Mouse (Mus musculus): ENCODE results near the gene Slc6a16. TPM values are rescaled to one million over a fixed set of nuclear protein-coding genes. Genes with fewer than 3 reads are reported as not detected.
A peak's percentile ranks its signal among the peaks of the same experiment; 100 is the strongest.

Gene Slc6a16
- polyA plus RNA-seq, 2 experiments, result 0.03 TPM; not detected in 1

GRCm38 (mm10) chr7:45308551-45309240 is 67.8 kb downstream of the Slc6a16 start:
- Histone ChIP-seq H3K9me3 (ENCODE audit: control insufficient read depth, low read length) (no peaks in the 10 kb centered on the region), H3K4me3 (ENCODE audit: insufficient read depth in 1 of 2, low read depth in 2 of 2, low read length in 2 of 2) (no peak overlapping the region), H3K9ac (replicated peaks) (no peak overlapping the region), H3K36me3 (replicated peaks; ENCODE audit: control insufficient read depth, insufficient read depth, low read depth) (no peaks in the 10 kb centered on the region), H3K27ac (no peak overlapping the region), H3K4me1 (replicated peaks; ENCODE audit: control insufficient read depth in 2 of 2, insufficient read depth in 2 of 2, low read length in 1 of 2) (no peaks in the 10 kb centered on the region), H3K4me2 (ENCODE audit: low read depth) (no peak overlapping the region), H3K27me3 (ENCODE audit: control insufficient read depth, insufficient read depth, low read length) (no peaks in the 10 kb centered on the region)
- WGBS (ENCODE audit: insufficient replicate concordance), result 28% methylated on average over 14 of the region's 15 CpGs
- ATAC-seq (ENCODE audit: insufficient read depth) (no peak), DNase-seq (ENCODE audit: low read depth in 3 of 3, low spot score in 3 of 3) (no peak)
- no peak for TF ChIP-seq EP300 (IDR thresholded peaks at IDR 0.05; ENCODE audit: low read depth)
- TF ChIP-seq CTCF (IDR thresholded peaks at IDR 0.05; ENCODE audit: low read depth), result no peak

- Histone ChIP-seq H3K27ac (no peak overlapping the region), H3K36me3 (replicated peaks; ENCODE audit: control insufficient read depth, insufficient read depth, low read depth) (no peaks in the 10 kb centered on the region), H3K27me3 (ENCODE audit: control insufficient read depth, insufficient read depth, low read length) (no peaks in the 10 kb centered on the region), H3K4me1 (replicated peaks; ENCODE audit: control insufficient read depth in 2 of 2, insufficient read depth in 2 of 2, low read length in 1 of 2) (no peaks in the 10 kb centered on the region), H3K4me3 (ENCODE audit: insufficient read depth in 1 of 2, low read depth in 2 of 2, low read length in 2 of 2) (no peak overlapping the region), H3K9ac (replicated peaks) (no peak overlapping the region), H3K9me3 (ENCODE audit: control insufficient read depth, low read length) (no peaks in the 10 kb centered on the region), H3K4me2 (ENCODE audit: low read depth) (no peak overlapping the region)
- ATAC-seq (ENCODE audit: insufficient read depth) (no peak), DNase-seq (ENCODE audit: low read depth in 3 of 3, low spot score in 3 of 3) (peak; percentile 14 to 22 (median 14))
- TF ChIP-seq CTCF (IDR thresholded peaks at IDR 0.05; ENCODE audit: low read depth), result peak; percentile 68
- TF ChIP-seq EP300 (IDR thresholded peaks at IDR 0.05; ENCODE audit: low read depth), result no peak
- WGBS (ENCODE audit: insufficient replicate concordance), result 10% methylated on average over 9 of the region's 9 CpGs
Observed at GRCm38 (mm10) chr7:45309455-45309854, 68.6 kb downstream of the Slc6a16 start.

- ATAC-seq (ENCODE audit: insufficient read depth) (no peak), DNase-seq (ENCODE audit: low read depth in 3 of 3, low spot score in 3 of 3) (no peak)
- no peak overlapping the region for H3K9ac ChIP-seq (replicated peaks)
- H3K27me3 ChIP-seq (ENCODE audit: control insufficient read depth, insufficient read depth, low read length), result no peaks in the 10 kb centered on the region
- WGBS (ENCODE audit: insufficient replicate concordance), result 48% methylated on average over 8 of the region's 8 CpGs
- no peak overlapping the region for H3K4me2 ChIP-seq (ENCODE audit: low read depth)
- H3K36me3 ChIP-seq (replicated peaks; ENCODE audit: control insufficient read depth, insufficient read depth, low read depth), result no peaks in the 10 kb centered on the region
- H3K27ac ChIP-seq, result no peak overlapping the region
- TF ChIP-seq CTCF (IDR thresholded peaks at IDR 0.05; ENCODE audit: low read depth) (no peak), EP300 (IDR thresholded peaks at IDR 0.05; ENCODE audit: low read depth) (no peak)
- no peaks in the 10 kb centered on the region for H3K9me3 ChIP-seq (ENCODE audit: control insufficient read depth, low read length)
- H3K4me3 ChIP-seq (ENCODE audit: insufficient read depth in 1 of 2, low read depth in 2 of 2, low read length in 2 of 2), result no peak overlapping the region
- H3K4me1 ChIP-seq (replicated peaks; ENCODE audit: control insufficient read depth in 2 of 2, insufficient read depth in 2 of 2, low read length in 1 of 2), result no peaks in the 10 kb centered on the region
Observed at GRCm38 (mm10) chr7:45312023-45312422, 71.1 kb downstream of the Slc6a16 start.

GRCm38 (mm10) chr7:45312686-45313453 is 72.0 kb downstream of the Slc6a16 start:
- no peaks in the 10 kb centered on the region for H3K27me3 ChIP-seq (ENCODE audit: control insufficient read depth, insufficient read depth, low read length)
- ATAC-seq (ENCODE audit: insufficient read depth) (no peak), DNase-seq (ENCODE audit: low read depth in 3 of 3, low spot score in 3 of 3) (no peak)
- H3K4me3 ChIP-seq (ENCODE audit: insufficient read depth in 1 of 2, low read depth in 2 of 2, low read length in 2 of 2), result no peak overlapping the region
- no peaks in the 10 kb centered on the region for H3K4me1 ChIP-seq (replicated peaks; ENCODE audit: control insufficient read depth in 2 of 2, insufficient read depth in 2 of 2, low read length in 1 of 2)
- TF ChIP-seq CTCF (IDR thresholded peaks at IDR 0.05; ENCODE audit: low read depth) (no peak), EP300 (IDR thresholded peaks at IDR 0.05; ENCODE audit: low read depth) (no peak)
- no peak overlapping the region for H3K4me2 ChIP-seq (ENCODE audit: low read depth)
- 47% methylated on average over 10 of the region's 10 CpGs for WGBS (ENCODE audit: insufficient replicate concordance)
- no peaks in the 10 kb centered on the region for H3K9me3 ChIP-seq (ENCODE audit: control insufficient read depth, low read length)
- H3K27ac ChIP-seq, result no peak overlapping the region
- no peak overlapping the region for H3K9ac ChIP-seq (replicated peaks)
- no peaks in the 10 kb centered on the region for H3K36me3 ChIP-seq (replicated peaks; ENCODE audit: control insufficient read depth, insufficient read depth, low read depth)

GRCm38 (mm10) chr7:45313495-45313894 is 72.6 kb downstream of the Slc6a16 start:
- H3K9me3 ChIP-seq (ENCODE audit: control insufficient read depth, low read length), result no peaks in the 10 kb centered on the region
- ATAC-seq (ENCODE audit: insufficient read depth) (no peak), DNase-seq (ENCODE audit: low read depth in 3 of 3, low spot score in 3 of 3) (no peak)
- no peak overlapping the region for H3K27ac ChIP-seq
- H3K4me1 ChIP-seq (replicated peaks; ENCODE audit: control insufficient read depth in 2 of 2, insufficient read depth in 2 of 2, low read length in 1 of 2), result no peaks in the 10 kb centered on the region
- no peak overlapping the region for H3K4me3 ChIP-seq (ENCODE audit: insufficient read depth in 1 of 2, low read depth in 2 of 2, low read length in 2 of 2)
- TF ChIP-seq EP300 (IDR thresholded peaks at IDR 0.05; ENCODE audit: low read depth), result no peak
- TF ChIP-seq CTCF (IDR thresholded peaks at IDR 0.05; ENCODE audit: low read depth), result no peak
- no peak overlapping the region for H3K9ac ChIP-seq (replicated peaks)
- 45% methylated on average over 9 of the region's 9 CpGs for WGBS (ENCODE audit: insufficient replicate concordance)
- no peak overlapping the region for H3K4me2 ChIP-seq (ENCODE audit: low read depth)
- no peaks in the 10 kb centered on the region for H3K27me3 ChIP-seq (ENCODE audit: control insufficient read depth, insufficient read depth, low read length)
- H3K36me3 ChIP-seq (replicated peaks; ENCODE audit: control insufficient read depth, insufficient read depth, low read depth), result no peaks in the 10 kb centered on the region
